Mouse (Mus musculus) Patski (cell line): Measurements from ENCODE around the gene B9d2. TPM values are rescaled to one million over a fixed set of nuclear protein-coding genes. Genes with fewer than 3 reads are reported as not detected.

Source experiments
- ATAC-seq: fragments of 100-300 bp; one replicate; pipeline ENCODE4 v1.8.0; 2021
- CTCF ChIA-PET: fragments of 350-600 bp; sonication (Branson Sonifier 250); formaldehyde crosslinking; loops from one replicate; lab custom pipeline; 2022; ENCODE audit warnings: inconsistent platforms; lab: Charles Lee
- POLR2A ChIA-PET: fragments of 350-600 bp; sonication (Branson Sonifier 250); formaldehyde crosslinking; loops from one replicate; lab custom pipeline; 2022; ENCODE audit warnings: antibody characterized with exemption, inconsistent platforms; lab: Charles Lee
- DNase-seq: peaks from one replicate; pipeline ENCODE4 v3.0.0-alpha.2; 2011; ENCODE audit warnings: low read depth, low spot score
- H3K27me3 ChIP-seq: fragments of 371-371 bp; one replicate; pipeline ENCODE4 v1.5.1; 2021
- CTCF ChIP-seq: fragments of 100-300 bp; IDR thresholded peaks from one replicate; pipeline ENCODE4 v1.5.1; 2021
- in situ Hi-C: fragments of 300-500 bp; cut with MboI; formaldehyde crosslinking; loops from 3 replicates; pipeline ENCODE4 v1.11.1; 2018; ENCODE audit warnings: low pct_unique_long_range_greater_than_20kb, mixed read lengths
- polyA plus RNA-seq: library from polyadenylated mRNA; unstranded; gene quantifications from one replicate; pipeline ENCODE4 v1.2.3, GENCODE M21; 2021

B9d2 gene
- polyA plus RNA-seq, 1 experiment from 2014 or later: 40.2 TPM

GRCm38 (mm10) chr7:25652244-25652759 lies 28.3 kb upstream of the B9d2 start:
- ATAC-seq (no peak), DNase-seq (no peak)
- TF ChIP-seq CTCF: no peak
- in situ Hi-C loops: no loop called here
- no peaks in the 10 kb centered on the region for H3K27me3 ChIP-seq
- ChIA-PET POLR2A (no interaction called here), CTCF (interaction anchor here (1.2 kb wide), 1 partner anchor 13 kb away, joined by 3 read pairs; no protein-coding TSS in a partner anchor)

DNA sequence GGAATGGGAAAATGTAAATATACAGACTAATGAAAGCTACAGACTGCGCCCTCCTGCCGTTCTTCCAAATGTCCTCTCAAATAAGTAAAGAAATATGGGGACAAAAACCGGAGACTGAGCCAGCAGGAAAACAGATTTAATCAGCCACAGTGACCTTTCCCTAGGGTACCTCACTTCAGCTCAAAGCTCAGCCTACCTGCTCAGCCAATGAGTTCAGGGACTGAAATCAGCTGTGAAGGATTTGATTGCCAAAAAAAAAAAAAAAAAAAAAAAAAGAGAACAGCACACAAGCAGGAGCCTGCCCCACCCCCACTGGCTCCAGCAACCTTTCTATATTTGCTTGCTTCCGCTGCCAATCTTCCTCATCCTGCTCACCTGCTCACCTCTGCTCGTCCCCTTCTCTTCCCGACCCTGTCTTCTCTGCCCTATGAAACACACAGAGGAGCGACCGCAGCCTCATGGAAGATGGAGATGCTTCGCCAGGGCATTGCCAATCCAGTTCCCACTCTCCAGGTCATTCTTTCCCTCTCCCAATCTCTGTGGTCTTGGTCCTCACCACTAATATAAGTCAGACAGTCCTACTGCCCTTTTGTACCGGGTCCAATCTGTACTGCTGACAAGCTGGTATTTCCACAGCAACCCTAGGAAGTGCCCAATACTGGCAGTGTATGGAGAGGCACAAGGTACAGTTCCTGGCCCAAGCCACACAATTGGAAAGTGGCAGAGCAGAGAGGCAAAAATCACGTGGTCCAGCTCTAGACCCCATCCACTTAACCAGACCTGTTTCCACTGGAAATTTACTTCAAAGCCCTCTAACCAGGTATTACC lies 24.8 kb upstream of the B9d2 start:
- DNase-seq (no peak), ATAC-seq (no peak)
- H3K27me3 ChIP-seq: no peaks in the 10 kb centered on the region
- ChIA-PET POLR2A (interaction anchor here (0.6 to 0.8 kb wide), 2 partner anchors 9 to 112 kb away, joined by 3 to 4 read pairs; no protein-coding TSS in a partner anchor), CTCF (interaction anchor here (1.2 kb wide), 1 partner anchor 247 kb away, joined by 3 read pairs; no protein-coding TSS in a partner anchor)
- in situ Hi-C loops: no loop called here
- TF ChIP-seq CTCF: no peak

- TF ChIP-seq CTCF: no peak
- in situ Hi-C loops: no loop called here
These were observed 22.8 kb upstream of the B9d2 start for GRCm38 (mm10) chr7:25657785-25658184.

DNA sequence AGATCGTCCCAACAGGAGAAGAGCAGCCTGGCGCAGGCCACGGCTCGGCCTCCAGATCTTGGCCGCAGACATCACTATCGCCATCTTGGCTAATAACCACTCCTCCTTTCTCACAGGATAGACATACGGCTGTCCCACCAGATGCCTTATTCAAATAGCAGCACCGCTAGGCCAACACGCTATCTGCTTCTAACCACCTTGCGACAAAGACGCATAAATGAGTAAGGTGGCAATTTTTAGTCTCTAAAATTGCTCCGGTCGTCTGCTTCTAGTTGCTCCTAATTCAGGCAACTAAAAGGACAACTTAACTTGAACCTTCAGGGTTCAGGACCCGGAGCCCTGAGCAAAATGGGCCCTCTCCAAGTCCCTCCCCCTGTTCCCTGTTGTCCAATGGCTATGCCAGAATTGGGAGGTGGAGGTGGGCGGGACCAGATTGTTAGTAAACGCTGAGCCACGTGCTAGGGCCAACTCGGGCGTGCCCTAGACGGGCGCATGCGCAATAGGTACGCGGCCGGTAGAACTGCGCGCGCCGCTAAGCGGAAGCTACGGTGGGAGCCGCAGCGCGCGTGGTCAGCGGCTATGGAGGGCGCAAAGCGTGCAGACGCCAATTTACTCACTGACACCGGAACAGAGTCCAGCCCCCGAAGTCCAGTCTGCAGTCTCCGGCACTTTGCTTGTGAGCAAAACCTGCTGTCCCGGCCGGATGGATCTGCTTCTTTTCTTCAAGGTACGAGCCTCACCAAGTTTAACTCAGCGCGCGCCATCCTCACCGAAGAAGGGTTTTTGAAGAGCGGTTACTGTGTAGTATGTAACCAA lies 21.7 kb upstream of the B9d2 start, which contains the start of the genes Bckdha and Exosc5:
TSS of gene Bckdha (minus strand) at position 325 of the 816 bp plus-strand sequence.
TSS of gene Exosc5 (plus strand) at position 508 of the 816 bp plus-strand sequence.
- in situ Hi-C loops: no loop called here
- ChIA-PET POLR2A (interaction anchor here (0.6 to 0.9 kb wide), 2 partner anchors 23 to 60 kb away, joined by 3 to 4 read pairs; no protein-coding TSS in a partner anchor), CTCF (no interaction called here)
- H3K27me3 ChIP-seq: no peaks in the 10 kb centered on the region
- peak; percentile 90 for ATAC-seq
- peak; percentile 98 for DNase-seq
- TF ChIP-seq CTCF: no peak

More at GRCm38 (mm10) chr7:25657785-25658184, 22.8 kb upstream of the B9d2 start:
- CTCF ChIA-PET: no interaction called here
- no peak for DNase-seq
- no peak for ATAC-seq
- POLR2A ChIA-PET: no interaction called here
- no peaks in the 10 kb centered on the region for H3K27me3 ChIP-seq

DNA sequence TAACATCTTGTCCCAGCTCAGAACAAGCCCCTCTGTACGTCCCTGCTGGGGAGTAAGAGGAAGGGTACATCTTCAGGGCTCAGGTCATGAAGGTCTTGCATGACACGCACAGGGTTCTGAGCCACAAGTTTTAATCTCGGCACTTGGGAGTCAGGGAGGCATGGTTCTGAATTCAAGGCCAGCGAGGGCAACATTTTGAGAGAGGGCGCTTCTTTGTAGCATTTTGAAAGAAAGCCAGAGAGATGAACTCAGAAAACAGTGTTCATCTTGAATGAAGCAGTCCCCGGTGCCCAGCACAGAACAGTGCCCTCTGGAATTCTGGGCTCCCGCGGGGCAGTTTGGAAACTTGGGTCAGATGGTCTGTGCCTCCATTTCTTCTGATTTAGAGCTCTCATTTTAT lies 14.2 kb upstream of the B9d2 start:
- CTCF ChIA-PET: interaction anchor here (1.2 kb wide), 1 partner anchor 14 kb away, joined by 3 read pairs; the partner anchor contains the start of gene B9d2
- TF ChIP-seq CTCF: no peak
- POLR2A ChIA-PET: no interaction called here
- in situ Hi-C loops: no loop called here
- no peak for ATAC-seq
- H3K27me3 ChIP-seq: no peaks in the 10 kb centered on the region
- no peak for DNase-seq

DNA sequence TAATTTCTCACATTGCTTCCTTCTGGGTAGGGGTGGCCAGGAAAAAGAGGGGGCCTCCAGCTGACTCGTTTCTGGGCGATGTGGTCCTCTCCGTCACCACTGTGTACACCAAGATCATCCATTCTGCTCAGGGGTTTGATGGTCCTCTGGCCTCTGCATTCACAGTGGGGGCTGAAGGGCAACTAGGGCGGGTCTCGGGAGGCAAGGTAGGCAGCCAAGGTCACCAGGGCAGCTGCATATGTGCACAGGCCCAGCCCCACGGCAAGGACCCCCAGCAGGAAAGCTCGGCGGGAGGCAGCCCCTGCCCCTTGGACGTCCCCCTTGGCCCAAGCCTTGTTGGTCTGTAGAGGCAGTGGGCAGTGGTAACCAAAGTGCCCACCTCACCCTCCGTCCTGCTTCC lies 11.4 kb upstream of the B9d2 start:
- in situ Hi-C loops: no loop called here
- ATAC-seq: no peak
- POLR2A ChIA-PET: interaction anchor here (0.7 kb wide), 1 partner anchor 43 kb away, joined by 3 read pairs; no protein-coding TSS in a partner anchor
- no peaks in the 10 kb centered on the region for H3K27me3 ChIP-seq
- CTCF ChIA-PET: interaction anchor here (1.0 kb wide), 1 partner anchor 11 kb away, joined by 3 read pairs; no protein-coding TSS in a partner anchor
- TF ChIP-seq CTCF: no peak
- no peak for DNase-seq

DNA sequence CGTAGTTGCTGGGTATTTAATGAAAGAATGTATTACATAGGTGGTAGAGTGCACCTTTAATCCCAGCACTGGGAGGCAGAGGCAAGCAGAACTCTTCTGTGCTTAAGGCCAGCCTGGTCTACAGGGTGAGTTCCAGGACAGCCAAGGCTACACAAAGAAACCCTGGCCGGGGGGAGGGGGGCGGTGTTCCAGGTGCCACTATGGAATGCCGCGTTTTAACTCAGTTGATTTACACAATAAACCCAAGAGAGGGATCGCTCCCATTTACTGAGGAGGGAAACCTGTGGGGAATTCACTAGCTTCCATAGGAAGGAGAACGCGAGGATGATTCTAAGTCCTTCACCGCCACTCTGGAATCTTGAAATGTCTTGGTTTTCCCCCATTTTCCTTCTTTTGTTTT lies 10.9 kb upstream of the B9d2 start:
- no peaks in the 10 kb centered on the region for H3K27me3 ChIP-seq
- DNase-seq (no peak), ATAC-seq (no peak)
- CTCF ChIA-PET: no interaction called here
- POLR2A ChIA-PET: no interaction called here
- in situ Hi-C loops: no loop called here
- TF ChIP-seq CTCF: no peak

- ATAC-seq (no peak), DNase-seq (no peak)
- in situ Hi-C loops: no loop called here
- ChIA-PET POLR2A (no interaction called here), CTCF (no interaction called here)
- no peaks in the 10 kb centered on the region for H3K27me3 ChIP-seq
- TF ChIP-seq CTCF: no peak
These were observed 10.5 kb upstream of the B9d2 start for GRCm38 (mm10) chr7:25670096-25670495.

- no peak for TF ChIP-seq CTCF
- ChIA-PET POLR2A (no interaction called here), CTCF (interaction anchor here (1.4 kb wide), 1 partner anchor 9 kb away, joined by 3 read pairs; the partner anchor contains the start of gene B9d2)
- no peak for ATAC-seq
- no peak for DNase-seq
- H3K27me3 ChIP-seq: no peaks in the 10 kb centered on the region
- in situ Hi-C loops: no loop called here
These were observed 8.9 kb upstream of the B9d2 start for GRCm38 (mm10) chr7:25671686-25672085.

GRCm38 (mm10) chr7:25672442-25672841 lies 8.1 kb upstream of the B9d2 start:
- POLR2A ChIA-PET: no interaction called here
- H3K27me3 ChIP-seq: no peaks in the 10 kb centered on the region
- DNase-seq (no peak), ATAC-seq (no peak)
- no peak for TF ChIP-seq CTCF
- in situ Hi-C loops: no loop called here
- CTCF ChIA-PET: interaction anchor here (1.4 kb wide), 1 partner anchor 8 kb away, joined by 3 read pairs; the partner anchor contains the start of gene B9d2
